Mouse (Mus musculus) limb, embryonic 14.5 days (tissue): ENCODE measurements at regions not wholly inside any gene's neighbourhood (a gene's known extent, or its start where the extent isn't known, plus 50 kb on each side); places are given as distances from the start of the nearest gene placed in this dataset.

Experiments
- ATAC-seq: fragments of 200-750 bp; cut with Nextera tagmentation; 2 replicates; pipeline ENCODE4 v1.8.0; 2017; ENCODE audit warnings: low read depth, moderate number of reproducible peaks, moderate TSS enrichment; ENCODE audit not compliant: low FRiP score
- DNase-seq: peaks from one replicate; pipeline ENCODE4 v3.0.0-alpha.2; 2015; ENCODE audit warnings: low spot score
- H3K27ac ChIP-seq: fragments of 300-500 bp; sonication (generic); replicated peaks from 2 replicates; pipeline ENCODE4 v1.5.1; 2014; ENCODE audit warnings: low read depth, mild to moderate bottlenecking, low read length, moderate library complexity, mixed read lengths
- H3K27me3 ChIP-seq: fragments of 300-500 bp; sonication (generic); 2 replicates; pipeline ENCODE4 v1.6.1; 2014; ENCODE audit warnings: low read length, mixed read lengths; ENCODE audit not compliant: control insufficient read depth, insufficient read depth
- H3K36me3 ChIP-seq: fragments of 300-500 bp; sonication (generic); 2 replicates; pipeline ENCODE4 v1.6.1; 2014; ENCODE audit warnings: mild to moderate bottlenecking, low read length, moderate library complexity, mixed read lengths; ENCODE audit not compliant: control insufficient read depth, insufficient read depth
- H3K4me1 ChIP-seq: fragments of 300-500 bp; sonication (generic); 2 replicates; pipeline ENCODE4 v1.6.1; 2014; ENCODE audit warnings: antibody characterized with exemption, low read length, mixed read lengths; ENCODE audit not compliant: control insufficient read depth, insufficient read depth
- H3K4me2 ChIP-seq: fragments of 300-500 bp; sonication (generic); replicated peaks from 2 replicates; pipeline ENCODE4 v1.6.1; 2014; ENCODE audit warnings: low read depth, mild to moderate bottlenecking, low read length, moderate library complexity; ENCODE audit not compliant: severe bottlenecking
- H3K4me3 ChIP-seq: fragments of 300-500 bp; sonication (generic); replicated peaks from 2 replicates; pipeline ENCODE4 v1.5.1; 2014; ENCODE audit warnings: low read length
- H3K9ac ChIP-seq: fragments of 300-500 bp; sonication (generic); 2 replicates; pipeline ENCODE4 v1.6.1; 2014; ENCODE audit warnings: mild to moderate bottlenecking, low read depth, low read length, moderate library complexity; ENCODE audit not compliant: severe bottlenecking
- H3K9me3 ChIP-seq: fragments of 300-500 bp; sonication (generic); 2 replicates; pipeline ENCODE4 v1.6.1; 2016; ENCODE audit warnings: low read length; ENCODE audit not compliant: control insufficient read depth
- POLR2A ChIP-seq: fragments of 200-500 bp; IDR thresholded peaks from 2 replicates; pipeline ENCODE4 v1.8.0; 2012; ENCODE audit warnings: inconsistent platforms, mild to moderate bottlenecking, moderate library complexity, borderline replicate concordance; ENCODE audit not compliant: insufficient read depth, insufficient read length; ENCODE audit errors: extremely low read depth
- WGBS: fragments of 180-500 bp; shearing (Covaris S2); extraction: QIAGEN DNeasy Blood & Tissue Kit; methylation state at CpG from one replicate; pipeline ENCODE4 v1.1.7; 2014; 5-methylcytosine and 5-hydroxymethylcytosine counted together

- H3K36me3 ChIP-seq, result no peaks in the 10 kb centered on the region
- H3K27ac ChIP-seq, result no peak overlapping the region
- H3K9me3 ChIP-seq, result no peaks in the 10 kb centered on the region
- TF ChIP-seq POLR2A, result no peak
- H3K27me3 ChIP-seq, result no peaks in the 10 kb centered on the region
- H3K4me1 ChIP-seq, result 0 out of 2 replicates have a peak, but pooled peaks cover 3% of the 10 kb centered on the region
- DNase-seq, result no peak
- H3K4me2 ChIP-seq, result no peak overlapping the region
- WGBS, result 88% methylated on average over 8 of the region's 8 CpGs
- no peak for ATAC-seq
- H3K9ac ChIP-seq, result no peak overlapping the region
- no peak overlapping the region for H3K4me3 ChIP-seq
These were observed 298.8 kb upstream of the Jarid2 start for GRCm38 (mm10) chr13:44430492-44430891.

GRCm38 (mm10) chr13:44437709-44438108, 291.6 kb upstream of the Jarid2 start:
- ATAC-seq, result no peak
- DNase-seq, result no peak
- Histone ChIP-seq H3K9me3 (no peaks in the 10 kb centered on the region), H3K27ac (no peak overlapping the region), H3K4me1 (no peaks in the 10 kb centered on the region), H3K27me3 (no peaks in the 10 kb centered on the region), H3K4me2 (no peak overlapping the region), H3K36me3 (no peaks in the 10 kb centered on the region), H3K9ac (no peak overlapping the region), H3K4me3 (no peak overlapping the region)
- 88% methylated on average over 1 of the region's 1 CpGs for WGBS
- TF ChIP-seq POLR2A, result no peak

- Histone ChIP-seq H3K36me3 (no peaks in the 10 kb centered on the region), H3K9ac (no peak overlapping the region), H3K27ac (no peak overlapping the region), H3K27me3 (no peaks in the 10 kb centered on the region), H3K9me3 (no peaks in the 10 kb centered on the region), H3K4me1 (no peaks in the 10 kb centered on the region), H3K4me2 (no peak overlapping the region), H3K4me3 (no peak overlapping the region)
- no peak for DNase-seq
- WGBS, result 88% methylated on average over 3 of the region's 3 CpGs
- ATAC-seq, result no peak
- no peak for TF ChIP-seq POLR2A
These were observed 288.2 kb upstream of the Jarid2 start for GRCm38 (mm10) chr13:44441061-44441460.

GRCm38 (mm10) chr13:44449216-44449830, 280.0 kb upstream of the Jarid2 start:
- WGBS, result 55% methylated on average over 1 of the region's 1 CpGs
- no peaks in the 10 kb centered on the region for H3K27me3 ChIP-seq
- H3K27ac ChIP-seq, result no peak overlapping the region
- ATAC-seq (no peak), DNase-seq (no peak)
- H3K4me1 ChIP-seq, result no peaks in the 10 kb centered on the region; the same call in 1 of the 2 replicates
- TF ChIP-seq POLR2A, result no peak
- no peak overlapping the region for H3K4me2 ChIP-seq
- H3K9ac ChIP-seq, result no peak overlapping the region
- no peaks in the 10 kb centered on the region for H3K36me3 ChIP-seq
- H3K4me3 ChIP-seq, result no peak overlapping the region
- H3K9me3 ChIP-seq, result no peaks in the 10 kb centered on the region

- TF ChIP-seq POLR2A, result no peak
- 54% methylated on average over 5 of the region's 5 CpGs for WGBS
These were observed 278.1 kb upstream of the Jarid2 start for GRCm38 (mm10) chr13:44451224-44451623.

More at GRCm38 (mm10) chr13:44451224-44451623, 278.1 kb upstream of the Jarid2 start:
- Histone ChIP-seq H3K27me3 (no peaks in the 10 kb centered on the region), H3K4me1 (no peaks in the 10 kb centered on the region; the same call in 1 of the 2 replicates), H3K4me3 (no peak overlapping the region), H3K9me3 (no peaks in the 10 kb centered on the region), H3K36me3 (no peaks in the 10 kb centered on the region), H3K27ac (no peak overlapping the region), H3K9ac (no peak overlapping the region), H3K4me2 (no peak overlapping the region)
- DNase-seq (peak; percentile 16), ATAC-seq (no peak)
